In genomic region chr10:60822641-60823425, GRCm38 (mm10) we compare ENCODE assay signal across 12 mouse cellular contexts. TPM values are rescaled to one million over a fixed set of nuclear protein-coding genes. Genes with fewer than 3 reads are reported as not detected.
DNase-seq lines count a peak whose midpoint lies in the region; ATAC-seq and TF ChIP-seq lines count a peak whose summit lies in the region.
"Had no signal": no experiment of that assay in that cellular context is flagged by ENCODE, and none has a peak within 500 bp of the region (broad histone marks: within the 10 kb centered on the region; RNA-seq: fewer than 3 reads in every experiment).

No protein-coding gene starts in this region.

- 0 out of 2 replicates have a peak, but pooled peaks cover 6% of the 10 kb centered on the region for H3K27me3 ChIP-seq in hindbrain, postnatal 0 days (ENCODE audit: insufficient read depth, low read length)
- H3K27me3 ChIP-seq in hindbrain, embryonic 11.5 days (ENCODE audit: control insufficient read depth, insufficient read depth, low read length) = peaks cover 23% of the 10 kb centered on the region

- no peak for DNase-seq in hindbrain, postnatal 0 days (ENCODE audit: low spot score)
- DNase-seq in hindbrain, embryonic 11.5 days (ENCODE audit: low spot score) = no peak
- DNase-seq in NIH3T3 (ENCODE audit: low read depth) = peak; percentile 64
- peak; percentile 11 to 32 for DNase-seq in cerebellum, postnatal 36 days
- peak; percentile 10 for DNase-seq in heart, postnatal 4 days
- no peak for DNase-seq in right cerebral cortex, postnatal 36 days (ENCODE audit: low spot score in 2 of 2)
- DNase-seq in retina, embryonic 14.5 days (ENCODE audit: low spot score) = no peak
- DNase-seq: lung, adult 18-20 months; retina, postnatal 1 day; thymus, postnatal 14 days had no signal

- 76% methylated on average over 17 of the region's 17 CpGs for WGBS in hindbrain, postnatal 0 days
- 76% methylated on average over 17 of the region's 17 CpGs for WGBS in hindbrain, embryonic 11.5 days

- no peak overlapping the region for H3K4me3 ChIP-seq in hindbrain, postnatal 0 days (ENCODE audit: low read length)
- H3K4me3 ChIP-seq in hindbrain, embryonic 11.5 days (ENCODE audit: low read depth, low read length) = no peak overlapping the region

- ATAC-seq in hindbrain, postnatal 0 days = no peak
- no peak for ATAC-seq in hindbrain, embryonic 11.5 days (ENCODE audit: low FRiP score)
- ATAC-seq: activated CD4-positive, CD25-positive, alpha-beta regulatory T cell, adult 4 months; forebrain, embryonic 16.5 days had no signal

- TF ChIP-seq CTCF in hindbrain, postnatal 0 days (IDR thresholded peaks at IDR 0.05; ENCODE audit: low read depth) = no peak

- peaks cover 27% of the 10 kb centered on the region for H3K4me1 ChIP-seq in hindbrain, postnatal 0 days (ENCODE audit: insufficient read depth, low read length)
- peaks cover 7% of the 10 kb centered on the region for H3K4me1 ChIP-seq in hindbrain, embryonic 11.5 days (replicated peaks; ENCODE audit: control insufficient read depth, insufficient read depth, low read length)

- H3K36me3 ChIP-seq in hindbrain, postnatal 0 days (ENCODE audit: insufficient read depth, low read length) = no peaks in the 10 kb centered on the region
- no peaks in the 10 kb centered on the region for H3K36me3 ChIP-seq in hindbrain, embryonic 11.5 days (ENCODE audit: control insufficient read depth, insufficient read depth, low read length)

- H3K9me3 ChIP-seq in hindbrain, postnatal 0 days (ENCODE audit: low read length) = no peaks in the 10 kb centered on the region
- no peaks in the 10 kb centered on the region for H3K9me3 ChIP-seq in hindbrain, embryonic 11.5 days (ENCODE audit: control insufficient read depth, low read length)

- H3K27ac ChIP-seq in hindbrain, postnatal 0 days = 0 out of 2 replicates have a peak overlapping the region, but pooled peaks have one; percentile 36
- no peak overlapping the region for H3K27ac ChIP-seq in hindbrain, embryonic 11.5 days (ENCODE audit: low read depth, low read length)

- no peak overlapping the region for H3K9ac ChIP-seq in hindbrain, postnatal 0 days (replicated peaks; ENCODE audit: low read length)
- no peak overlapping the region for H3K9ac ChIP-seq in hindbrain, embryonic 11.5 days (ENCODE audit: low read depth, low read length)

- H3K4me2 ChIP-seq in hindbrain, postnatal 0 days (ENCODE audit: low read depth, low read length) = no peak overlapping the region
- no peak overlapping the region for H3K4me2 ChIP-seq in hindbrain, embryonic 11.5 days (replicated peaks; ENCODE audit: low read depth, low read length)

RNA-seq across cellular contexts. Expression of gene Unc5b, which starts 8.5 kb away (rescaled TPM):
- 25.7 and 27.3 TPM in 2 replicates for total RNA-seq in hindbrain, postnatal 0 days (2014; rRNA removed)
- polyA plus RNA-seq in hindbrain, postnatal 0 days (2015; fragmentation: Nextera tagmentation; extraction: Ambion mirVana) = 1.8 TPM in 2 replicates
- polyA plus RNA-seq in hindbrain, embryonic 11.5 days (2014; fragmentation: Nextera tagmentation; extraction: Ambion mirVana) = 2.3 TPM in 2 replicates
- 10 to 100 TPM; 42.1 to 43.3 TPM for total RNA-seq in heart, postnatal 4 days (2021)
- polyA plus RNA-seq: activated CD4-positive, CD25-positive, alpha-beta regulatory T cell, adult 4 months had no signal

Comparison
In these comparisons a context has a peak if more than half of its experiments do, and no peak if none do; other contexts are left out.
1. DNase-seq: peak in NIH3T3 (single experiment), cerebellum, postnatal 36 days (2 of 2) and heart, postnatal 4 days (single experiment); none in hindbrain, postnatal 0 days (single experiment), hindbrain, embryonic 11.5 days (single experiment), right cerebral cortex, postnatal 36 days (0 of 2) and retina, embryonic 14.5 days (single experiment).